Mouse (Mus musculus) olfactory bulb, adult 2 months (tissue): Measurements from ENCODE around the gene Lmo2.

Experiments used
- CTCF ChIP-seq: fragments of 200-500 bp; IDR thresholded peaks from 2 replicates; pipeline ENCODE4 v1.5.1; 2012; ENCODE audit warnings: low read depth, mild to moderate bottlenecking, low read length, moderate library complexity; ENCODE audit not compliant: insufficient read depth
- POLR2A ChIP-seq: fragments of 200-500 bp; IDR thresholded peaks from 2 replicates; pipeline ENCODE4 v1.6.1; 2012; ENCODE audit warnings: mild to moderate bottlenecking, low read depth, low read length, moderate library complexity; ENCODE audit not compliant: insufficient read depth

- TF ChIP-seq CTCF (no peak), POLR2A (no peak)
Measured at GRCm38 (mm10) chr2:103992162-103992561, 34.4 kb downstream of the Lmo2 start.
